Mouse (Mus musculus): ENCODE data around the gene Tmco3. TPM values are rescaled to one million over a fixed set of nuclear protein-coding genes. Genes with fewer than 3 reads are reported as not detected.

Gene Tmco3
- 22.9 and 25.9 TPM in 2 replicates for polyA plus RNA-seq (2012; ENCODE audit: insufficient read depth, insufficient read length, missing spikeins)

DNA sequence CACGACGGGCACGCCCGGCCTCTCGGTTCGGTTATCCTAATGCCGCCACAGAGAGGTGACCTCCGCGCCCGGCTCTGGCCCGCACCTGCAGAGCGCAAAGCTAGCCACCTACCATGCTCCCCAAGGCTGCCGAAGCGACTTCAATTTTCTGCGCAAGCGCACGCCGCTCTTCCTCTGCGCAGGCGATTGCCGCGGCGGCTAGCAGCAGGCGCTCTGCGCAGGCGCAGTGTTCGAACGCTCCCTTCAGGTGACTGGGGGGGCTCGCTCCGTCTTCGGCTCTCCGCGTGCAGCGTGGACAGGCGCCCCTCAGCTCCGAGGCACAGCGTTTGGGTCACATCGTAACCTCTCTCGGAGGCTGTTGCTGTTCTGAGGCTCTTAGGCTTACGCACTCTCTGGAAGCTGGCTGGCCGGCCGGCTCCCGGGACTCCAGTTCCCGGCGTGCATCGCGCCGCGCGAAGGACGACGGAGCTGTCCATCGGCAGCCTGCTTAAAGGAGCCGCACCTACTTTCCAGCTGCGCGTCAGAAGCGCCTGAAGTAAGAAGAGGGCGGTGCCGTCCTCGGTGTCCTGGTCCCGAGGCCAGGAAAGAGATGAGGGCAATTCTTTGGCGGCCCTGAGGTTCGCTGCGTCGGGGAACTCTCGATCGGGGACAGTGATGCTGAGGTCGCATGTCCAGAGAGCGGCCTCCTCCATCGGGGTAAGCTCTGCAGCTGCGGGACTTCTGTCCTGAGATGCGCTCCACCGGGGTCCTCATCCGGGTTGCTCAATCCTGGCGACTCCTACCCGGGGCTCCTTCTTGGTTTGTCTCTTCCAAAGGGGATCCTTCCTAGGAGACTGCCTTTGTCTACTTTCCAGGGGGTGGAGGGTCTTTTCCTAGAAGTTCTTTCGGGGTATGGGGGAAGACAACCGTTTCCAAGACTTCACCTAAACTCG lies at the start of gene Tmco3, which contains the start of gene Dcun1d2:
Gene Tmco3 (plus strand): TSS at position 499 of the 932 bp plus-strand sequence.
Gene Dcun1d2 (minus strand): TSS at position 440 of the 932 bp plus-strand sequence.
- peaks cover 3% of the 10 kb centered on the region; the same call in 1 of the 2 replicates for H3K4me1 ChIP-seq (ENCODE audit: control insufficient read depth, insufficient read depth, insufficient read length, low read length)
- peak within 1 kb of the TSS; percentile 97 for H3K27ac ChIP-seq (replicated peaks; ENCODE audit: low read depth, low read length)
- peak within 1 kb of the TSS; percentile 90 for H3K4me3 ChIP-seq (ENCODE audit: insufficient read depth, low read depth, low read length)

DNA sequence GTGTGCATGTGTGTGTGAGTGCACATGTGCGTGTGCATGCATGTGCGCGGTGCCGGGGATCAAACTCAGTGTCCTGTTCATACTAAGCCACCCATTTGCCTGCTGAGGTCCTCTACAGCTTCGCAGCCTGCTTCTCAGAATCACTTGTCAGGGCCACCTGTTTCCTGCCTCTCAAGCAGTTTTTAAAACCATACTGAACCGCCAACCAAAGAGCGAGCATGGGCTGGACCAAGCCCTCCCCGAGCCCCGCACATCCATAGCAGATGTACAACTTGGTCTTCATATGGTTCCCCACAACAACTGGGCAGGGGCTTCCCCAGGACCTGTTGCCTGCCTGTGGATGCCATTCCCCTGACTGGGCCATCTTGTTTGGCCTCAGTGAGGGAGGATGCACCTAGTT lies 47.9 kb upstream of the Tmco3 start:
- H3K27ac ChIP-seq (replicated peaks; ENCODE audit: low read depth, low read length) = no peak overlapping the region
- no peaks in the 10 kb centered on the region; the same call in 1 of the 2 replicates for H3K4me1 ChIP-seq (ENCODE audit: control insufficient read depth, insufficient read depth, insufficient read length, low read length)

GRCm38 (mm10) chr8:13240691-13241090 lies 47.3 kb upstream of the Tmco3 start:
- Histone ChIP-seq H3K4me1 (ENCODE audit: control insufficient read depth, insufficient read depth, insufficient read length, low read length) (no peaks in the 10 kb centered on the region; the same call in 1 of the 2 replicates), H3K27ac (replicated peaks; ENCODE audit: low read depth, low read length) (peak overlapping the region; percentile 45; the same call in 1 of the 2 replicates), H3K4me3 (ENCODE audit: insufficient read depth, low read depth, low read length) (no peak overlapping the region)

More for the DNA sequence above, 47.9 kb upstream of the Tmco3 start:
- no peak overlapping the region for H3K4me3 ChIP-seq (ENCODE audit: insufficient read depth, low read depth, low read length)

DNA sequence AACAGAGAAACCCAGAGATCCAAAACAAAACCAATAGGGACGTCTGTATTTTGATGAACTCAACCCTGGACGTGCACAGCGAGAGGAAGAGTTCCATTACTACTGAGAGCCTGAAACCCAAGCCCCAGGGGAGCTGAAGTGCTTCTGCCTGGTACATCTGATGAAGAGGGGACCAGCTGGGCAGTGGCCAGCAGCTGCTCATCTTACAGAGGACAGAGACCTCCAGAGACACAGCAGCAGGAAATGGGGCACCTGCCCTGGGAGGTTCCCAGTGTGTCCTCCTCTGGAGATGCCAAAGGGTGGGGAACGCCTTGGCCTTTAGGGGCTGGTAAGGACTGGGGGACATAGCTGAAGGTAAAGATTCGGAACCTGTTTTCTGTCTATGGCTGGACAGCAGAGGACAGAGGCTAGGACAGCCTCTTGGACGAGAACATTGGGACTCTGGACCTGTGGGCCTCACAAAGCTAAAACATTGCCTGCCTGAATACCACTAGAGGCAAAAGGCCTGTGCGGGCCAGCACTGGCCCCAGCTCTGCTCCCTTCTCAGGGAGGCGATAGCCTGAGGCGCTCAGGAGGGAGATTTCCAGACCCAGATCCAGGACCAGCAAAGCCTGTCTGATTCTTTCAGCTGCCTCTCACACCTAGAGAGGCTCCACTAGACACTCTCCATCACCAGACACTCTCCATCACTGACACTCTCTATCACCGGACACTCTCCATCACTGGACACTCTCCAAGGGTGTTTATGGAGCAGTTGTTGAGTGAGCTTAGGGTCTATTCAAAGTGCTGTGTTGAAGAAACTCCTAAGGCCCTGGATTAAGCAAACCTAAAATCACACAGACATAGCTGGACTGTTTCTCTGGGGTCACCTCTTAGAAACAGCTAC lies 44.8 kb upstream of the Tmco3 start:
- Histone ChIP-seq H3K4me1 (ENCODE audit: control insufficient read depth, insufficient read depth, insufficient read length, low read length) (no peaks in the 10 kb centered on the region; the same call in 1 of the 2 replicates), H3K4me3 (ENCODE audit: insufficient read depth, low read depth, low read length) (no peak overlapping the region), H3K27ac (replicated peaks; ENCODE audit: low read depth, low read length) (no peak overlapping the region)

- Histone ChIP-seq H3K4me1 (ENCODE audit: control insufficient read depth, insufficient read depth, insufficient read length, low read length) (no peaks in the 10 kb centered on the region; the same call in 1 of the 2 replicates), H3K27ac (replicated peaks; ENCODE audit: low read depth, low read length) (no peak overlapping the region), H3K4me3 (ENCODE audit: insufficient read depth, low read depth, low read length) (no peak overlapping the region)
Observed at GRCm38 (mm10) chr8:13244343-13244880, 43.6 kb upstream of the Tmco3 start.

- Histone ChIP-seq H3K27ac (replicated peaks; ENCODE audit: low read depth, low read length) (no peak overlapping the region), H3K4me3 (ENCODE audit: insufficient read depth, low read depth, low read length) (no peak overlapping the region), H3K4me1 (ENCODE audit: control insufficient read depth, insufficient read depth, insufficient read length, low read length) (no peaks in the 10 kb centered on the region)
Observed at GRCm38 (mm10) chr8:13252837-13253236, 35.2 kb upstream of the Tmco3 start.

- Histone ChIP-seq H3K4me1 (ENCODE audit: control insufficient read depth, insufficient read depth, insufficient read length, low read length) (no peaks in the 10 kb centered on the region), H3K27ac (replicated peaks; ENCODE audit: low read depth, low read length) (no peak overlapping the region), H3K4me3 (ENCODE audit: insufficient read depth, low read depth, low read length) (no peak overlapping the region)
Observed at GRCm38 (mm10) chr8:13253413-13253812, 34.6 kb upstream of the Tmco3 start.

DNA sequence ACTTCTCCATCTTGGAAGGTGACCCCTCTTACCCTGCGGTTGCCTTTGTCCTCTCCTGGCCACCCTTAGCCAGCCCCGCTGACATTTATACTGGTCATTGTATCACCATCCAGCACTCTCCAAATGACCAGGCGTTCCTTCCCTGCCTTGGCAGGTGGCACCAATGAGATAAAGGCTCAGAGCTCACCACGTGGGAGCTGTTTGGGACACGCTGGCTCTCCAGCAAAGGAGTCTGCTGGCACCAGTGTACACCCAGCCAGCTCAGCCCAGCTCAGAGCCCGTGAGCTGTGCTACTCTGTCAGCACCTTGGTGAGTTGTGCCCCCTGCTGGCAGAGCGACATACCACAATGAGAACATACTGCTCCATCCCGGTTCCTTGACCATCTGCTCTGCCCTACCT lies 34.0 kb upstream of the Tmco3 start, which contains the start of gene Adprhl1:
Gene Adprhl1 (minus strand): TSS at position 144 of the 400 bp plus-strand sequence.
- H3K4me1 ChIP-seq (ENCODE audit: control insufficient read depth, insufficient read depth, insufficient read length, low read length) = no peaks in the 10 kb centered on the region
- H3K27ac ChIP-seq (replicated peaks; ENCODE audit: low read depth, low read length) = no peak within 1 kb of the TSS
- no peak within 1 kb of the TSS for H3K4me3 ChIP-seq (ENCODE audit: insufficient read depth, low read depth, low read length)

DNA sequence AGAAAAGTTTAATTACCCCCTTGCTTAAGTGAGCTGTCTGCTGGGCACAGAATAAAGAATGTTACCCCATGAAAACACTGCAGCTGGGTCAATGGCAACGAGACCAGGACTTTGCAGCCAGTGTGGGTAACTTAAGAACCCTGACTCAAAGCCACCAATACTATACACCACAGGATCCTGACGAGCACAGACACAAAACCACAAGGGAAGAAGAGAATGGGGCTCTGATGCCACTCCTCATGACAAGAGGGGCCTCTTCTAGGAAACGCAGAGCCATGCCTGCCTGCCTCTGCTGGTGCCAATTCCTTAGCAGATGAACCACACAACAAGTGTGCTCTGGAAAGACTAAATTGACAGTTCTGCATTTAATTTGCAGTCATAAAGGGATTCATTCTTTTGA lies 24.6 kb upstream of the Tmco3 start:
- Histone ChIP-seq H3K27ac (replicated peaks; ENCODE audit: low read depth, low read length) (no peak overlapping the region), H3K4me3 (ENCODE audit: insufficient read depth, low read depth, low read length) (no peak overlapping the region), H3K4me1 (ENCODE audit: control insufficient read depth, insufficient read depth, insufficient read length, low read length) (no peaks in the 10 kb centered on the region)

- H3K27ac ChIP-seq (replicated peaks; ENCODE audit: low read depth, low read length) = no peak overlapping the region
- H3K4me1 ChIP-seq (ENCODE audit: control insufficient read depth, insufficient read depth, insufficient read length, low read length) = no peaks in the 10 kb centered on the region
- H3K4me3 ChIP-seq (ENCODE audit: insufficient read depth, low read depth, low read length) = no peak overlapping the region
Observed at GRCm38 (mm10) chr8:13267566-13267965, 20.4 kb upstream of the Tmco3 start.

- Histone ChIP-seq H3K4me3 (ENCODE audit: insufficient read depth, low read depth, low read length) (no peak overlapping the region), H3K4me1 (ENCODE audit: control insufficient read depth, insufficient read depth, insufficient read length, low read length) (no peaks in the 10 kb centered on the region), H3K27ac (replicated peaks; ENCODE audit: low read depth, low read length) (no peak overlapping the region)
Observed at GRCm38 (mm10) chr8:13272834-13273233, 15.2 kb upstream of the Tmco3 start.

DNA sequence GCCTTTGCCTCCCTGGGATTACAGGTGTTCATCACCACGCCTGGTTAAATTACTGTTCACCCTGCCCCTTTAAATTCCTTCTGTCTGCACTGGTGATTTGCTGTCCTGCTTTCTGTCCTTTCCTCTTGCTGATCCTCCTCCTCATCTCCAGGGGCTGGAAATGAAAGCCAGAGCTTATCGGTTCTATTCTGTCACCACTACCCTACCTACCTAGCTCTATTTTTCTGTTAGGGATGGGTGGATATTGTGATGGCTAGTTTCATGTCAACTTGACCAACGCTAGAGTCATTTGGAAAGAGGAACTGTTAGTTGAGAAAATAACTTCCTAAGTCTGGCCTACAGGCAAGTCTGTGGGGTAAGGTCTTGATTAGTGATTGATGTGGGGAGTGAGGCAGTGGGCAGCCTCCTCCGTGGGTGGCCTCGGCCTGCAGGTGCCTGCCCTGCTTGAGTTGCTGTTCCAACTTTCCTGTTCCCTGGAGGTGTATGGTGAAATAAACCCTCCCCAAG lies 11.0 kb upstream of the Tmco3 start:
- H3K27ac ChIP-seq (replicated peaks; ENCODE audit: low read depth, low read length) = no peak overlapping the region
- H3K4me1 ChIP-seq (ENCODE audit: control insufficient read depth, insufficient read depth, insufficient read length, low read length) = no peaks in the 10 kb centered on the region

DNA sequence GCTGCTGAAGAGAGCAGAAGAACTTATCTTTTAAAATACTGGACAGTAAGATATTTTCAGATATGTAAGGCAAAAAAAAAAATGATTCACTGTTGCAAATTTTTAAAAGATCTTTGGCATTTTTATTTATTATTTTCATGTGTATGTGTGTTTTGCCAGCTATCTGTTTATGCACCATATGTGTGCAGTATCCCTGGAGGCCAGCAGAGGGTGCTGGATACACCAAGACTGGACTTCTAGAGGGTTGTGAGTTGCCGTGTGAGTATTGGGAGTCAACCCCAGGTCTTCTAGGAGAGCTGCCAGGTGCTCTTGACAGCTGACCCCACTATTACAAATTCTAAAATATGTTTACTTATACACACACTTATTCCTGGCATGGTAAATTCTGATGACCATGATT lies 4.8 kb upstream of the Tmco3 start:
- Histone ChIP-seq H3K4me3 (ENCODE audit: insufficient read depth, low read depth, low read length) (no peak overlapping the region), H3K4me1 (ENCODE audit: control insufficient read depth, insufficient read depth, insufficient read length, low read length) (peaks cover 3% of the 10 kb centered on the region; the same call in 1 of the 2 replicates), H3K27ac (replicated peaks; ENCODE audit: low read depth, low read length) (no peak overlapping the region)

More for the DNA sequence above, 11.0 kb upstream of the Tmco3 start:
- H3K4me3 ChIP-seq (ENCODE audit: insufficient read depth, low read depth, low read length) = no peak overlapping the region

DNA sequence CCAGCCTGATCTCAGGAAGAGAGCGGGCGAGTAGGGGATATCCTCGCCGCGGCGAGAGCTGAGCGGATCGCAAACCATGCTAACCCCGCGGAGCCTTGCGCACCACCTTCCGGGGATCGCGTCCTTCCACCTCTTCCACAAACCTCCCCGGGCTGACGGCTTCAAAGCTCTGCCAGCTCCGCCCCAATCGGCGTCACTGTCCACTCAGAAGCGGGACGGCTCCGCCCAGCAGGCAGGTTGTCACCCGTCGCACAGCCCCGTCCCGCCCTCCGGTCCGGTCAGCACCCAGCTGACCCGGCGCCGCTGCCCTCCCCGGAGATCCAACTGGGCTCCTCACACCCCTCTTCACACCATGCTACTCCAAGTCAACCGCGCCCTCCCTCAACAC lies 692 bp upstream of the Tmco3 start:
- peaks cover 3% of the 10 kb centered on the region; the same call in 1 of the 2 replicates for H3K4me1 ChIP-seq (ENCODE audit: control insufficient read depth, insufficient read depth, insufficient read length, low read length)
- peak overlapping the region; percentile 90 for H3K4me3 ChIP-seq (ENCODE audit: insufficient read depth, low read depth, low read length)
- peak overlapping the region; percentile 90 for H3K27ac ChIP-seq (replicated peaks; ENCODE audit: low read depth, low read length)

All from brown adipose tissue, adult 24 weeks (tissue).